Mouse (Mus musculus): ENCODE measurements around the gene Espn.
A peak's percentile ranks its signal among the peaks of the same experiment; 100 is the strongest.

Espn gene

GRCm38 (mm10) chr4:152097911-152098799 is 54.0 kb downstream of the Espn start:
- no peak for DNase-seq (ENCODE audit: low spot score)

DNA sequence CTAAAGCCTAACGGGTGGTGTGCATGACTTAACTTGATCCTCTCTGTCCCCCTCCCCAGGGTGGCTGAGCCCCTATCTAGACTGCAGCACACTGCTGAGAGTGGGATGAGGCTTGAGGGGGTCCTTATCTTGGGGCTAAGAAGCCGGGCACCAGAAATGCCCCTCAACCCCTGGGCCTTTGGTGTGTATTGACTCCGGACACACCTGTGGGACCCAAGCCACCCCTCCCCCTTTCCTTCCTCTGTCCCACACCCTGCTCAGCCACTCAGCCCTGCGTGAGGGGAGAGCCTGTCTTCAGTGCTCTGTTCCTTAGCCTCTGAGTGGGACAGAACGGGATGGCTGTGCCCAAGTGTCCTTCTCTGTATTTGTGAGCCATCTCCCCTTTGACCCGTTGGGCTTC is 55.2 kb downstream of the Espn start:
- no peak for DNase-seq (ENCODE audit: low spot score)

DNA sequence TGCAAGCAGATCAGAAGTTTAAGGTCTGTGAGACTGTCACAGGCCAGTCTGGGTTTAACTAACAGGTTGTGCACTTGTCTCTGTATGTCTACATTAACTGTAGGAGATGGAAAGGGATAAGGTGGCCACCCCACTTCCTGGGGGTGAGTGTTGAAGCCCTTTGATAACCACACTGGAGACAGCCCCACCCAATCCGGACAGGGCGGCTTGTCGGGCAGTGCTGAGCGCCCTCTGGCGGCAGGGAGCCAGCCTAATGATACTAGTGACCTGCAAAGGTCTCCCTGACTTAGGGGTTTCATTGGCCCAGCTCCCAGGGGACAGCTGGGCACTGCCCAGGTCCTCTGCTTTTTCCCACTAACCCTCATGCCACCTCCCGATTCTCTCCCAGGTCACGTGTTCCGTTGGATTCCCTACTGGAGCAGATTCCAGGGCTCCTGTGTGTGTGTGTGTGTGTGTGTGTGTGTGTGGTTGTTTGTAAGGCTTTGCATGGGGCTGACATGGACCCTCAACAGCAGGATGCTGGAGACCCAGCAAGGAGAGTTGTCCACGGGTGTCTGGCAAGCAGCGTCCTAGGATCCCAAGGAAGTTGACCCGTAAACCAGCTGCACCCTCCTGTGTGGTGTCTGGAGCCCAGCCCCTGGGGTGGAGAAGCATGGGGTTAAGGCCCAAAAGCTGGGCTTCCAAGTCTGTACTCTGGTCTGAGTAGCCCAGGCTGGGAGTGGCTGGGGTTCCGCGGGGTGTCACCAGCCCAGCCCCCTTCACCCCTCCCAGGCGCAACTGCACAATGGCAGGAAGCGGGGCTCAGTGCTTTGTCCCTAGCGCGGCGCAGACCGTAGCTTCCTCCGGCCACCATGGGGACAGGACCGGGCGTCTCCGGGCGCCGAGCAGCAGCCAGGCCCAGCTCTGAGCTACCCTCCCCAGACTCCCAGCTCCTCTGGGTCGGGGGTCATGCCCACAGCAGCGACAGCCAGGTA is 55.9 kb downstream of the Espn start:
- no peak for DNase-seq (ENCODE audit: low spot score)

GRCm38 (mm10) chr4:152094233-152094632 is 57.9 kb downstream of the Espn start:
- DNase-seq (ENCODE audit: low spot score): no peak

GRCm38 (mm10) chr4:152092751-152093293 is 59.3 kb downstream of the Espn start:
- no peak for DNase-seq (ENCODE audit: low spot score)

- no peak for DNase-seq (ENCODE audit: low spot score)
Observed at GRCm38 (mm10) chr4:152090191-152090590, 62.0 kb downstream of the Espn start.

- peak; percentile 75 for DNase-seq (ENCODE audit: low spot score)
Observed at GRCm38 (mm10) chr4:152088556-152089120, 63.5 kb downstream of the Espn start.

DNA sequence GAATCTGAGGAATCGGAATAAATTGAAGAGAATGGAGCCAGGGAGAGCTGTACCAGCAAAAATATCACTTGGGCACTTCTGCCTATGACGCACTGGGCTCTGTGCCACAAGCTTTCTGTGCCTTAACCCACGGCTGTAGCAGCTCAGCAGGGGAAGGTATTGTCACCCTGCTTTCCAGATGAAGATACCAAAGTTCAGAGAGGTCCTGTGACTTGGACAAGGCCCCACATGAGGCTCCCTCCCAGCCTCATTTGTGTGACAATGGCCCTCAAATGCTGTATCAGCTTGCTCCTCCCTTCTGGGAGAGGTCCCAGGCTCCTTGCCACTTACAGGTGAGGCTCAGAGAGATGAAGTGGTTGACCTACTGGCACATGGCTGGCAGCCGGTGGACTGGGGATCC is 64.0 kb downstream of the Espn start:
- DNase-seq (ENCODE audit: low spot score): no peak

DNA sequence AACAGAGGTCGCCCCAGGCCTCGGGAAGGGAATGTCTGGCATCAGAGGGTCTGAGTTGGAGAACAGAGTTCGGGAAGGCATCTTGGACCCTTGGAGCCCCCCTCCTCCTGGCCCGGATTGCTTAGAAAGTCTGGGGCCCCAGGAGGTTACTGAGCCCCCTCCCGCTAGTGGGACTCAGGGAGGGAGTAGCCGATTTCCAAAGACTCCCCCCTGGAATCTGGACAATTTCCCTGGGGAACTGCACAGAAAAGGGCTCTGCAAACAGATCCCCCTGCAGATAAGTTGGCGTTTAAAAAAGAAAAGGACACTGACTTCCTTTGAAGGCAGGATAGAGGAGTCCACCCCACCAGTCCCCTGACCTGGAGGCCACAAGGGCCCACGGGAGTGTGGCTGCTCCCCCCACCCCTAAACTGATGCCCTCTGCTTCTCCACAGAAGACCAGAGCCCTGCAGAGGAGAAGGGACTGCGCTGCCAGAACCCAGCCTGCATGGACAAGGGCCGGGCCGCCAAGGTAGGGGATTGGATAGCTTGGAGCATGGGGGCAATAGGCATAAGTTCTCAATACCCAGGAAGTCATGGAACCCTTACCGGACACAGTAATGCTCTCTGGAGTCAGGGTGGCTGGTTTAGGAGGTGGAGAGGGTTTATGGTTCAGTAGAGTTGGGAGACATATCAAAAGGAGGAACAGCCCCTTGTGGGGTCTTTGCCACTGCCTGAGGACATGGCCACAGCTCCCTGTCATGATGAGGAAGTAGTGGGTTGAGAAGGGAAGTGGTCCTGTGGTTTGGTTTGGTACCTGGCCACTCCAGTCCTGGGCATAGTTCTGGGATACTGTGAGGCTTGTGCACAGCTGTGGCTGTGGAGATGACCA is 64.7 kb downstream of the Espn start:
- no peak for DNase-seq (ENCODE audit: low spot score)

DNA sequence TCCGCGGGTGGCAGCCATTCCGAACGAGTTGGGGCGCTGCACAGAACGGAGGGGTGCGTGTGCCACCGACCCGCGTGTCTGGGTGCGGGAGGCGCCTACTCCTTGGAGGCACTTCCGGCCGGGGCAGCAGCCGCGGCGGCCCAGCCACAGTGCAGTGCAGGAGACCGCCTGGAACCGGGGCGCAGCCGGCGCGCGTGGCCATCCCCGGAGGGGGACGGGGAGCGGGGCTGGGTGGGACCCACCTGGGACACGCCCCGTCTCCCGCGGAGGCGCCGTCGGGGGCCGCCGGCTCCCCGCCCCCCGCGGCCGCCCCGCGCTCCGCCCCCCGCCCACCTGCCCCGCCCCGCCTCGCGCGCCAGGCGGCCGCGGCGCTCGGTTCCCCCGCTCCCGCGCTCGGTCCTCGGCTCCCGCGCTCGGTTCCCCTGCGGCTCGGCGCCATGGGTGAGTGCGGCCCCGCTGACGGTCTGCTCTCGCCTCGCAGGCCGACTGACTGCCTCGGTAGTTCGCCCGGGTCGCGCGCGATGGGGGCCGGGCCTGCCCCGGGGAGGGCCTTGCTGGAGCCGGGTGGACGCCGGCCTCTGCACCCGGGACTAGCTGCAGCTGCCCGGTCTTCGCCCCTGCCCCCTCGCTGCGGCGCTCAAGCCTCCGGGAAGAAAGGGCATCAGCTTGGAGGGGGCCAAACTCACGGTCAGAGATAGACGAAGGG is 65.5 kb downstream of the Espn start:
- DNase-seq (ENCODE audit: low spot score): no peak

GRCm38 (mm10) chr4:152084616-152085015 is 67.6 kb downstream of the Espn start:
- no peak for DNase-seq (ENCODE audit: low spot score)

GRCm38 (mm10) chr4:152083611-152084220 is 68.5 kb downstream of the Espn start:
- DNase-seq (ENCODE audit: low spot score): no peak

- DNase-seq (ENCODE audit: low spot score): no peak
Observed at GRCm38 (mm10) chr4:152079931-152080330, 72.2 kb downstream of the Espn start.

- DNase-seq (ENCODE audit: low spot score): no peak
Observed at GRCm38 (mm10) chr4:152079261-152079660, 72.9 kb downstream of the Espn start.

- no peak for DNase-seq (ENCODE audit: low spot score)
Observed at GRCm38 (mm10) chr4:152078105-152078530, 74.1 kb downstream of the Espn start.

GRCm38 (mm10) chr4:152077191-152077590 is 75.0 kb downstream of the Espn start:
- DNase-seq (ENCODE audit: low spot score): no peak

GRCm38 (mm10) chr4:152074548-152074947 is 77.6 kb downstream of the Espn start:
- no peak for DNase-seq (ENCODE audit: low spot score)

- no peak for DNase-seq (ENCODE audit: low spot score)
Observed at GRCm38 (mm10) chr4:152073715-152074114, 78.5 kb downstream of the Espn start.

- no peak for DNase-seq (ENCODE audit: low spot score)
Observed at GRCm38 (mm10) chr4:152072655-152073054, 79.5 kb downstream of the Espn start.

DNA sequence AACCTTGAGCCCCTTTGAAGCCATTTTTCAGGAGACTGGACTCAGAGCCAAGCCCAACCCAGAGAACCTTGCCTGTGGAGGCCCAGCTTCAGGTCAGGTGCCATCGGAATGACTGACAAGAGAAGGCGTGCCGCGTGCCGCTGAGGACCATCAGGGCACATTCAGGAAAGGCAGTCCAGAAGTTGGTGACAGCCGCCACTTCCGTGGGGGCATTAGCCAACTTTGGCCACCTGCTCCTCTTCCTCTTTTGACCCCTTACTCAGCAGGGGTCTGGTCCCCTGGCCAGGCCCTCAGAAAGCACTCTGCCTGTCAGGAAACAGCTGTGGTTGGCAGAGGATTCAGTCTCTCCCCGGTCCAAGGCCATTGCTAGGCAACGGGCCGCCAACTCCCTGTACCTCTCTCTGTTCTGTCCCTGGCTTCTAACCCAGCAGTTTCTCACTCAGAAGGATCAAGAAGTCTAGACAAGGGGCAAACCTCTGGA is 80.0 kb downstream of the Espn start, which contains the start of gene Plekhg5:
Gene Plekhg5 (plus strand): TSS at position 378 of the 481 bp plus-strand sequence.
- no peak for DNase-seq (ENCODE audit: low spot score)
